Mouse (Mus musculus): Measurements from ENCODE around the gene Gm10643. TPM values are rescaled to one million over a fixed set of nuclear protein-coding genes. Genes with fewer than 3 reads are reported as not detected.

The Gm10643 gene
- total RNA-seq, 2 experiments from 2014 or later: 0.90 to 1.8 TPM

DNA sequence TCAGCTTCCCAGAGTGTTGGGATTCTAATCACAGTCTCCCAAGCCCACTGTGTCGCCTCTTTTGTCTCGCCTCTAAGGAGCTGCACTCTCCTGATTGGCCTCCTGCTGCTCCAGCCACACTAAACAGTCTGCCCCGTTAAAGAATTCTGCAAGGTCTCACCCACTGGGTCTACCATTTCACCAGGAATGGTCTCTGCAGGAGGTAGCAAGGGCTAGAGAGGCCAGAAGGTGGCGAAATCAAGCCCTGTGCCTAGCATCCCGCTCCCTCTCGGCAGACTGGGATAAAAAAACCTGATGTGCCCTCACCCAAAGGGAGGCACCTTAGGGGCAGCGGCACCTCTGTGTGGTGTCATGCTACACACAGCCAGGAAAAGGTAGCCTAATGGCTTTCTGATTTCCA, 20.8 kb downstream of the Gm10643 start:
- no peak for ATAC-seq (replicated peaks; ENCODE audit: poor library complexity, severe bottlenecking)

DNA sequence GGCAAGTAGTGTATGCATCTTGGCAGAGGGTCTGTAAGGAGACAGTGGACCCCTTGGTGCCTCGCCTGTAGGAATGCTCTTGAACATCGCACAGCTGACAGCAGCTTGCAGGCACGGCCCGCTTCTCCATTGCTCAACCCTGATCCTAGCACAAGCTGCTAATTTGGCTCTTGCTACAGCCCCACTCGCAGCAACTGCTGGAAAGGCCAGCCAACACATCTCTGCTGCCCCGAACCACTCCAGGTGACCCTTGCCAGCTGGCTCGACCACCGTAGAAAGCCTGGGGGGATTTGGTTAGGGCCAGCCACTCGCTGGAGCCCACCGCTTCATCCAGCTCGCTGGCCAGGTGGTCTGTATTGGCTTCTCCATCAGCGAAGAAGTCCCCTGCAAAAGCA, 22.0 kb downstream of the Gm10643 start:
- 0 out of 2 replicates have a peak, but pooled peaks have one; percentile 20 for ATAC-seq (replicated peaks; ENCODE audit: poor library complexity, severe bottlenecking)

DNA sequence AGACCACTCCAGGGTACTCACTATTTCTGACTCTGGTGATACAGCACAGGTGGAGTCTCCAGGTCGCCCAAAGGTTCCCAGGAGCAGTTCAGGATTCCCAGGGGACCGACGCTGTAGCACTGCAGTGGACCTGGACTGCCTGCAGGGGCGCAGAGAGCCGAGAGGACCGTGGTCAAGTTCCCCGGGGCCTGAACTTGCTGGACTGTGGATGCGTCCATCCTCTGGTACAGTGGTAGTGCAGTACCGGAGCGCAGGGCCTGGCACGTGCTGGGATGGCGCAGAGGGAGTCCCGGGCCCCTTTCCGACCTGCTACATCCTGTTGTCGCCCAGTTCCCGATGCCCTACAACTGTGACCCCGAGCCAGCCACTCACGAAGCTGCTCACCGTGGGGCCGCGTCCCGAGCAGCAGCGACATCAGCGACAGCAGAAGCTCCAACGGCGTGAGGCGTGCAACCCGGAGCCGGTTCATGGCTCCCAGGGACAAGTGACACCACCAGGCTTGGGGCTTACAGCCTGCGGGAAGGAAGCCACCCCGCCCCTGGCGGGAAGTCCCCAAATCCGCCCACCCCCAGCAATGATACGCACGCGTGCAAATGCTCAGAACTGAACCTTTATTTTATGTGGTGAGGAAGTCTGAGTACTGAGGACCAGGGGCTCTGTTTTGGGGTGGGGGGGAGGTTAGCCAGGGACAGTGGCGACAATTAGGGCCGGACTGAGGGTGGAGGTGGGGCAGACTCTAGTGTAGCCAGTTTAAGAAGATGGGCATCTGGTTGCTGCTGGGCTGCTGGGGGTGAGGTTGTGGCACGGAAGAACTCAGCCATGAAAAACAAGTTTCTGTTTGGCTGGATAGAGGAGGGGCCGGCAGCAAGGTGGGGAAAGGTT, 22.6 kb downstream of the Gm10643 start, which contains the start of gene Il27ra:
TSS of gene Il27ra (minus strand) at position 524 of the 882 bp plus-strand sequence.
- peak; percentile 79 for ATAC-seq (replicated peaks; ENCODE audit: poor library complexity, severe bottlenecking)

GRCm38 (mm10) chr8:84039050-84039449, 25.9 kb downstream of the Gm10643 start:
- peak; percentile 52 for ATAC-seq (replicated peaks; ENCODE audit: poor library complexity, severe bottlenecking)

DNA sequence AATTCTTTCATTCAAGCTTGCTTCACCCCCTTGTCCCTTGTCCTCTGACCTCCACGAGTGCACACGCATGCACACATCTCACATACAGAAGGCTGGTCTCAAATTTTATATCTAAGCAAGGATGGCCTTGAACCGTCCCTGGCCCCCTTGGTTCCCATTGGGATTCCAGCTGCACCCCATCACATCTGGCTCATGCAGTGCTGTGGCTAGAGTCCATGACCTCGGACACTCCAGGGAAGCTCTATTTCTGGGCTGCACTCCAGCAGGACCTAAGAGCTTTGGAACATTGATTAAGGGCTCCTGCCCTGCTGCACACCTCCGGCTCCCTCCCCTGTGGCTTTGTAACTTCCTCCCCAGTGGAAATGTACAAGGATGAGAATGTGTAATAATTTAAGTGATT, 26.9 kb downstream of the Gm10643 start:
- ATAC-seq (replicated peaks; ENCODE audit: poor library complexity, severe bottlenecking): no peak

DNA sequence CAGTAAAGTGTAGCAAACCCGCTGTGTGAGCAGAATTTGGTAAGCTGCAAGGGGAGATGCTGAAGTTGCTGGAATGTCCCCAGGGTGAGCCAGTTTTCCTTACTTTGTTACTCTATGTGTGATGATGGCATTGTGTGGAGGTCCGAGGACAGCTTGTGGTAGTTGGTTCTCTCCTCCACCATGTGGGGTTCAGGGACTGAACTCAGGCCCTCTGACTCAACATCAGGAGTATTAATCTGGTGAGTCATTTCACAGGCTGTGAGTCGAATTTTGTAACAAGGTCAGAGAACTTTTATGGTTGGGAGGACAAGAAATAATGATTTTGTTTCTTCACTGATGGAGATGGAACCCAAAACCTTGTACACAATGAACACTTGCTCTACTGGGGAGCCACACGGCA, 32.2 kb downstream of the Gm10643 start:
- ATAC-seq (replicated peaks; ENCODE audit: poor library complexity, severe bottlenecking): no peak

- ATAC-seq (replicated peaks; ENCODE audit: poor library complexity, severe bottlenecking): no peak
Measured at GRCm38 (mm10) chr8:84029272-84029671, 35.7 kb downstream of the Gm10643 start.

GRCm38 (mm10) chr8:84027449-84027848, 37.5 kb downstream of the Gm10643 start:
- ATAC-seq (replicated peaks; ENCODE audit: poor library complexity, severe bottlenecking): peak; percentile 64

DNA sequence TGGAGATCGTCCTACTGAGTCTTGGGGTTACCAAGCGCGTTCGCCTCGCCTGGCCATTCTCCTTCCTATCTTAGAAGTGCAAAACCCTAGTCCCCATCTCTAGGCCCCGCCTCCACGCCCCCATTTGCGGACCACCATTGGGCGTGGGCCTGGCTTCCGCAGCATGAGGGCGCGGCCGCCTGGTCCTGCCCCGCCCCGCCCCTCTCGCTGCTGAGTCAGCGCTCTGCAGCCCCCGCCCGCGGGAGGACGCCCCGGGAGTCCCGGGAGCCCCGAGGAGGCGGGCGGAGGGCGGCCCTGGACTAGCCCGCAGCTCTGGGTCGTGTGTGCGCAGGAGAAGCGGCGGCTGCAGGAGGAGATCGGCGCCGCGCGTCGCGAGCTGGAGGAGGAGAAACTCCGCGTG, 39.1 kb downstream of the Gm10643 start:
- peak; percentile 78 for ATAC-seq (replicated peaks; ENCODE audit: poor library complexity, severe bottlenecking)

DNA sequence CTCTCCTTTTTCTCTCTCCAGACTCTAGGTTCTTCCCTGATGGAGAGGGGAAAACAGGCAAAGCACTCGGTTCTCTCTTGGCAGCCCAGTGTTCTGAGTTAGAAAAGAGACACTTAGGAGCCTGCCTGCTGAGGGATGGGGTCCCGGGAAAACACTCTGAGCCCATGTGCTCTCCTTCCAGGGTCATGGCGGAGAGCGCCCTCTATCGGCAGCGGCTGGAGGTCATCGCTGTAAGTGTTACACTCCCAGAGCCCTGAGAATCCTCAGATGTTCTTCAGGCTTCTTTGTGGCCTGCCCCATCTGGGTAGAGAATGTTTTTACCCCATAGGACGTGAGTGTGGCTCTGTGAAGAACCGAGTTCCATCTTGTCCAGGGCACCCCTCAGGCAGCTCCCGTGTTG, 40.8 kb downstream of the Gm10643 start:
- ATAC-seq (replicated peaks; ENCODE audit: poor library complexity, severe bottlenecking): 0 out of 2 replicates have a peak, but pooled peaks have one; percentile 32

DNA sequence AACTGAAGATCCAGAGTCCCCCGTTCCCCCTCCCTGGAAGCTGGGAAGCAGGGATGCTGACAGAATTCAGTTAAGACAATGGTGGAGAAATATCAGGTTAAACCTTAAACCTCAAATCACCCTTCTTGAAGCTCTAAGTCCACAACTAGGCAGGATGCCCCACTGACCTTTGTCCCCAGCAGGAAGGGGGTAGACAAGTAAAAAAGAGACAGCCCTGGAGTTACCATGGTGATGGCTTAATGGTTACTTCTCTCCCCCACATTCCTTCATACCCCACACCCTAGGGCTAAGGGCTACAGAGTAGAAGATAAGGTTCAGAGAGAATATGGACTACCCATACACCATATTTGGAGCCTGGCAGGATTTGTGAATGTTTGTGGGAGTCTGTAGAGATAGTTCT, 41.3 kb downstream of the Gm10643 start:
- ATAC-seq (replicated peaks; ENCODE audit: poor library complexity, severe bottlenecking): no peak

DNA sequence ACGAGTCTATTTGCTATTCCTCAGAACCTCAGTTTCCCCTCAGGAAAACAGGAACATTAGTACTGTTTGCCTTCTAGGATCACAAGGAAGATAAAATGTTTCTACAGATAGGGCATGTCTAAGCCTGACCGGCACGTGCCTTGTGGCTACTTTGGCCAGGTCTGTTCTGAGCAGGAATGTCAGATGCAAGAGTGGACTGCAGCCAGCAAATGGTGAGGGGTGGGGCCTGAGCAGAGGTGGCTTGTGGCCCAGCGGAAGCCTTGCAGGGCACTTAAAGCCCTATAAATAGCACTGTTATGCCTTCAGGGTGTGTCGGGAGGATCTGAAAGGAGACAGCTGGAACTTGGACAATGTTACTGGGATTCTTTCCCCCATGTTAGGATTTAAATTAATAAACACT, 41.9 kb downstream of the Gm10643 start:
- no peak for ATAC-seq (replicated peaks; ENCODE audit: poor library complexity, severe bottlenecking)

GRCm38 (mm10) chr8:84021569-84021968, 43.4 kb downstream of the Gm10643 start:
- ATAC-seq (replicated peaks; ENCODE audit: poor library complexity, severe bottlenecking): no peak

- ATAC-seq (replicated peaks; ENCODE audit: poor library complexity, severe bottlenecking): no peak
Measured at GRCm38 (mm10) chr8:84021096-84021495, 43.8 kb downstream of the Gm10643 start, which contains the start of gene Palm3. TSS of gene Palm3 (plus strand) at chr8:84021471.

DNA sequence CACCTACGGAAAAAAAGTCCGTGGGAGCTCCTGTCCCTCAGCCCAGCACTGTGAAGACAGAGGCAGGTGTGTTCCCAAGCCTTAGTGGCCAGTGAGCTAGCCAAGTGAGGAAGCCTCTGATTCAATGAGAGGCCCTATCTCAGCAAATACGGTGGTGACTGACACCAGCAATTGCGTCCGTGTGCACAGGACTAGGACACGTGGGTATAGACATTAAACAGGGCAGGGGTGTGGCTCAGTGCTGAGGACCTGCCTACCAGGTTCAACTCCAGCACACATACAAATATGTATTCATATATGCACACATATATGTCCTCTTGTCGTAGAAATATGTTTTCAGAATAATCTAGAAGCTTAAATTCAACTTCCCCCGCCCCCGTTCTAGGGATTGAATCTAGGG, 45.2 kb downstream of the Gm10643 start:
- no peak for ATAC-seq (replicated peaks; ENCODE audit: poor library complexity, severe bottlenecking)

- no peak for ATAC-seq (replicated peaks; ENCODE audit: poor library complexity, severe bottlenecking)
Measured at GRCm38 (mm10) chr8:84015833-84016232, 49.1 kb downstream of the Gm10643 start.

Other genes with a start within 250 kb of the Gm10643 start
- gene Adgrl1, start 165.0 kb downstream of the Gm10643 start, total RNA-seq (2014; fragmentation: Nextera tagmentation): 1.4 and 2.4 TPM in 2 replicates
- gene Adgrl1, start 165.0 kb downstream of the Gm10643 start, total RNA-seq (2017): 2.4 and 3.6 TPM in 2 replicates
- not detected in 2 replicates for gene Gm10644, start 109.9 kb downstream of the Gm10643 start, total RNA-seq (2014; fragmentation: Nextera tagmentation)
- gene Gm10644, start 109.9 kb downstream of the Gm10643 start, total RNA-seq (2017): not detected in 2 replicates
- 36.8 and 53.8 TPM in 2 replicates for gene Asf1b, start 109.6 kb downstream of the Gm10643 start, total RNA-seq (2014; fragmentation: Nextera tagmentation)
- gene Asf1b, start 109.6 kb downstream of the Gm10643 start, total RNA-seq (2017): 29.8 and 33.2 TPM in 2 replicates
- 36.4 and 39.3 TPM in 2 replicates for gene Prkaca, start 92.1 kb downstream of the Gm10643 start, total RNA-seq (2014; fragmentation: Nextera tagmentation)
- 18.2 and 20.3 TPM in 2 replicates for gene Prkaca, start 92.1 kb downstream of the Gm10643 start, total RNA-seq (2017)
- 58.8 and 66.1 TPM in 2 replicates for gene Samd1, start 67.5 kb downstream of the Gm10643 start, total RNA-seq (2014; fragmentation: Nextera tagmentation)
- gene Samd1, start 67.5 kb downstream of the Gm10643 start, total RNA-seq (2017): 37.5 and 60.0 TPM in 2 replicates
- gene 1700067K01Rik, start 63.6 kb downstream of the Gm10643 start, total RNA-seq (2014; fragmentation: Nextera tagmentation): 2.3 TPM in 1 of 2 replicates, not detected in the other
- not detected in 2 replicates for gene 1700067K01Rik, start 63.6 kb downstream of the Gm10643 start, total RNA-seq (2017)
- not detected in 2 replicates for gene 2210011C24Rik, start 53.0 kb downstream of the Gm10643 start, total RNA-seq (2014; fragmentation: Nextera tagmentation)
- not detected in 2 replicates for gene 2210011C24Rik, start 53.0 kb downstream of the Gm10643 start, total RNA-seq (2017)
- not detected in 2 replicates for gene Palm3, start 43.7 kb downstream of the Gm10643 start, total RNA-seq (2014; fragmentation: Nextera tagmentation)
- not detected in 2 replicates for gene Palm3, start 43.7 kb downstream of the Gm10643 start, total RNA-seq (2017)
- gene Il27ra, start 22.5 kb downstream of the Gm10643 start, total RNA-seq (2014; fragmentation: Nextera tagmentation): 0.88 and 0.90 TPM in 2 replicates
- gene Il27ra, start 22.5 kb downstream of the Gm10643 start, total RNA-seq (2017): 1.4 and 1.9 TPM in 2 replicates
- not detected in 2 replicates for gene Rln3, start 20.1 kb downstream of the Gm10643 start, total RNA-seq (2014; fragmentation: Nextera tagmentation)
- not detected in 2 replicates for gene Rln3, start 20.1 kb downstream of the Gm10643 start, total RNA-seq (2017)
- gene Rfx1, start 1.7 kb upstream of the Gm10643 start, total RNA-seq (2014; fragmentation: Nextera tagmentation): 6.9 and 13.6 TPM in 2 replicates
- gene Rfx1, start 1.7 kb upstream of the Gm10643 start, total RNA-seq (2017): 3.1 and 4.3 TPM in 2 replicates
- gene Dcaf15, start 39.6 kb upstream of the Gm10643 start, total RNA-seq (2014; fragmentation: Nextera tagmentation): 19.9 and 23.9 TPM in 2 replicates
- gene Dcaf15, start 39.6 kb upstream of the Gm10643 start, total RNA-seq (2017): 15.2 and 16.9 TPM in 2 replicates
- gene Podnl1, start 60.9 kb upstream of the Gm10643 start, total RNA-seq (2014; fragmentation: Nextera tagmentation): 0.41 TPM in 1 of 2 replicates, not detected in the other
- 0.26 TPM in 1 of 2 replicates, not detected in the other for gene Podnl1, start 60.9 kb upstream of the Gm10643 start, total RNA-seq (2017)
- 11.8 and 13.5 TPM in 2 replicates for gene Cc2d1a, start 82.8 kb upstream of the Gm10643 start, total RNA-seq (2014; fragmentation: Nextera tagmentation)
- 4.2 and 9.0 TPM in 2 replicates for gene Cc2d1a, start 82.8 kb upstream of the Gm10643 start, total RNA-seq (2017)
- 1.2 TPM in 1 of 2 replicates, not detected in the other for gene 4930432K21Rik, start 82.9 kb upstream of the Gm10643 start, total RNA-seq (2014; fragmentation: Nextera tagmentation)
- 1.2 and 1.8 TPM in 2 replicates for gene 4930432K21Rik, start 82.9 kb upstream of the Gm10643 start, total RNA-seq (2017)
- 3.5 and 9.6 TPM in 2 replicates for gene Nanos3, start 120.1 kb upstream of the Gm10643 start, total RNA-seq (2014; fragmentation: Nextera tagmentation)
- gene Nanos3, start 120.1 kb upstream of the Gm10643 start, total RNA-seq (2017): not detected in 2 replicates
- 4.6 and 8.1 TPM in 2 replicates for gene Zswim4, start 171.9 kb upstream of the Gm10643 start, total RNA-seq (2014; fragmentation: Nextera tagmentation)
- gene Zswim4, start 171.9 kb upstream of the Gm10643 start, total RNA-seq (2017): 4.5 and 4.8 TPM in 2 replicates
- 145 and 151 TPM in 2 replicates for gene D8Ertd738e, start 184.6 kb upstream of the Gm10643 start, total RNA-seq (2014; fragmentation: Nextera tagmentation)
- gene D8Ertd738e, start 184.6 kb upstream of the Gm10643 start, total RNA-seq (2017): 66.2 and 88.3 TPM in 2 replicates
- gene Mri1, start 192.2 kb upstream of the Gm10643 start, total RNA-seq (2014; fragmentation: Nextera tagmentation): 18.6 and 30.7 TPM in 2 replicates
- 14.0 and 26.3 TPM in 2 replicates for gene Mri1, start 192.2 kb upstream of the Gm10643 start, total RNA-seq (2017)
- gene Ccdc130, start 205.2 kb upstream of the Gm10643 start, total RNA-seq (2014; fragmentation: Nextera tagmentation): 9.8 and 20.0 TPM in 2 replicates
- 10.6 and 10.8 TPM in 2 replicates for gene Ccdc130, start 205.2 kb upstream of the Gm10643 start, total RNA-seq (2017)